Mouse (Mus musculus): ENCODE data around the gene Bet1. TPM values are rescaled to one million over a fixed set of nuclear protein-coding genes. Genes with fewer than 3 reads are reported as not detected.

Bet1 gene
- total RNA-seq (2021) = 10 to 100 TPM; 20.4 to 24.8 TPM
- long read RNA-seq, experiment 1, transcript Bet1-201 (4 exons, 1,516 nt) = major isoform, 15 of 18 reads
- long read RNA-seq, experiment 1, partial matches to known transcripts = 1 of 18 reads
- long read RNA-seq, experiment 1, other reads (novel, unspliced or antisense) = 1 of 18 reads
- long read RNA-seq, experiment 2, transcript Bet1-201 (4 exons, 1,516 nt) = major isoform, 27 of 27 reads
- long read RNA-seq, experiment 2, partial matches to known transcripts = 0 of 27 reads
- long read RNA-seq, experiment 2, other reads (novel, unspliced or antisense) = 0 of 27 reads

DNA sequence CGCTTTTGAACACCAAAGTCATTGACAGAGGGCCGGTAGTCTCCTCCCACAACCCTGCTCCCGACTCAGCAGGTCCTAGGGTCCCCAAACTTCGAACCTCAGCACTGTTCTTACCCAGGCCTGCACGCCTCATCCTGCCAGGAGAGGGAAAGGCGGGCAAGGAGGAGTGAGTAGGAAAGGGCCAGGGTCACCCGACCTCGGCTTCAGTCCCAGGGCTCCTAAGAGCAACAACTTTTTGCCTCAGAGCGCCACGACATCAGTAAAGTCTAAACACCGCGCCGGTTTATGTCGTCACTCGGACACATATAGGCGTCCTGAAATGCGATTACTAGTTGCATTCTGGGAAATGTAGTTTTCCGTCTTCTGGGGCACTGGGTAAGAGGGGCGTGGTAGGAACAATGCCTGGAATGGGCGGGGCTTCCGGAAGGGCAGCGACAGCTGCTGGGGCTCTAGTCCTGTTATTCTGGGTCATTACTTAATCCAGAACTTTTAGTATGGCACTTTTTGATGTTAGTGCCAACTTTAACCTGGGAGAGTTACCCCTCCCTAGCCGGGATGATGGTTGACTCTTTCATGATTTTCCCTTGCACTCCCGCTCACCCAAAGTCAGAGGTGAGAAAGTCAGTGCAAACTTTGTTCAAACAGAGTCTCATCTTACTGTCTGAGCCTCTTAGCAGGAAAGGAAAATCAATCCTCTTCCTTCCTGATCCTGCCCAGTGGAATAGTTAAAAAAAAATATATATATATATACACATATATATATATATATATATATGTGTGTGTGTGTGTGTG lies at the start of gene Bet1:
Bet1 (minus strand) TSS at position 310 of the 792 bp plus-strand sequence.
- peak; percentile 85 to 92 for DNase-seq (ENCODE audit: low spot score in 2 of 2)

GRCm38 (mm10) chr6:4132239-4132638 lies 45.5 kb upstream of the Bet1 start:
- DNase-seq (ENCODE audit: low spot score in 2 of 2) = no peak

DNA sequence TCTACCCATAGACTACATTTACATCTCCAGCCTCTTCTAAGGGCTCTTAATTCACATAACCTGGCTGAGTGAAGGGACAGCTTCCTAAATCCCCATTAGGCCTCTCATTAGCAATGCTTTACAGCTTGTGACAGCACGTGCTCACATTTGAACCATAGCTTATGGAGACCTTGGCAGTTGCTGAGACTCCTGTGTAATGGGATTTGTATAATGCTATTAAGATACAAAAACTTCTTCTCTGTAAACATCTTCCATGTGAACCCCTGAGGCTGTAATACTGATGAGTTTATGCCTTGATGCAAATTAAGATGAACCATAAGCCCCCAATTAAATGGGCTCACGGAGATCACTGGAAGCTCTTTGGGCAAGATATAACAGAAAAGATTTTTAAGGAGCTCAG lies 44.4 kb upstream of the Bet1 start:
- no peak for DNase-seq (ENCODE audit: low spot score in 2 of 2)

- DNase-seq (ENCODE audit: low spot score in 2 of 2) = no peak
Observed at GRCm38 (mm10) chr6:4118611-4119010, 31.8 kb upstream of the Bet1 start.

DNA sequence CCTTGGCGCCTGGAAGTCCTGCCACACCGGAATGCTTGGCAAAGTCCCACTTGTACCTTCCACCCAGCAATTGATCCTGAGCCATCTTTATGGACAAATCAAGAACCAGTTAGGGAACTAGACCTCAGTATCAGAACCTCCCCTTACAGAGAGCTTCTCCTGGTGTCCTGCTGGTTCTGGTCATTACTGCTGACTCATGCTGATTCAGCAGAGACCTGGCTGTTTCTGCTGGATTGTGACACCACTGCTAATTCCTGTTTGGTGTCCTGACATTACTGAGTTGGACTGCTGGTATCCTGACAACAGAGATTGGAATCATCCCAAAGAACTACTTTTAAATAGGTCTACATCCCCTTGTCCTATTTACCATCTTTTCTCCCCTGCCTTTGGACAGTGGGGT lies 3.7 kb upstream of the Bet1 start:
- no peak for DNase-seq (ENCODE audit: low spot score in 2 of 2)

DNA sequence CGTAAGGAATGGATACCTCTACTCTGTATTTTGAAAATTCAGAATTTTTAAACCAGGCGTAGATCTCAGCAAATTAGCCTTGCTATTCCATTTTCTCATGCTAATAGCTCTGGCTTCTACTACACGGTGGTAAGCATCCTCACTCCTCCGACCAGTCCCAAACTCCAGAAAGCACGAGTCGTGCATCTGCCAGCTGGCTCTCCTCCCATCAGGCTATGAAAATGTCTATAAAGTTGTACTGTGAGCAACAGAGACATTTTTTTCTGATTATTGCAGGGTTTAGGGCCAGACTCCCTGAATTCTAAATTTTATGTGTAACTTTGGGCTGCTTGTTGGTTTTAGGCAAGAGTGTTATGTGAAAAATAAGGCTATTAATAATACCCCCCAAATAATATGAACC lies 14.5 kb downstream of the Bet1 start:
- no peak for DNase-seq (ENCODE audit: low spot score in 2 of 2)

DNA sequence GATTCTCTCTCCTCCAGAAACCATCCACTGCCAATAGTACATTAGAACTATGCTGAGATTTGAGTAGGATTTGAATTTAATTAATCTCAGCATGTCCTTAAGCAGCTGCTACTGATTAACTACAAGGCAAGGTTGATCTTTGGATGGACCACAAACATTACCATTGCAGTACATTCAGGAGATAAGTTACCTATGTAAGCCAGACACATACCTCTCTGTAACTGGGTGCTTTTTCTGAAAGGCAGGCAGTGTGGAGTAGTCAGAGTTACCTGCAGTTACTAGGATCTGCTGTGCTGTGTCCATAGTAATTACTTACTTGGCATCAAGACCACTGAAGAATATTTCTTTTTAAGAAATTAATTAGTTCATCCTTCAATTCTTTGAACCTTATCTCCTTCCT lies 17.1 kb downstream of the Bet1 start:
- DNase-seq (ENCODE audit: low spot score in 2 of 2) = no peak

DNA sequence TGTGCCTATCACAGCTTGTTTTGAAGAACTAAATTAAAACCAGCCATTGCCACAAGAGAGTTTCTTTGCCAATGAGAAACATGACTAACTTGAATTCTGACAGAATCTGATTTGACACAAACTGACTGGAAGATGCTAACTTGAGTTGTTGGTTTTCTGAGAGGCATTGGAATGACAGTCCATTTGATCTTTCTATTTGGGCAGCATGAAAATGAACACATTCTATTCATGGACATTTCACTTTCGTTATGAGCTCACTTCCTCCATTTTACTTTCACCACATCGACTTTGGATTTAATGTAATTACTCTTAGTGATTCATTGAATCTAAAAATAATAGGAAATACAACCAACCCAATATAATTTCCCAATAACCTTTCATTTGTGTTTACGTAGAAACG lies 32.4 kb downstream of the Bet1 start:
- no peak for DNase-seq (ENCODE audit: low spot score in 2 of 2)

DNA sequence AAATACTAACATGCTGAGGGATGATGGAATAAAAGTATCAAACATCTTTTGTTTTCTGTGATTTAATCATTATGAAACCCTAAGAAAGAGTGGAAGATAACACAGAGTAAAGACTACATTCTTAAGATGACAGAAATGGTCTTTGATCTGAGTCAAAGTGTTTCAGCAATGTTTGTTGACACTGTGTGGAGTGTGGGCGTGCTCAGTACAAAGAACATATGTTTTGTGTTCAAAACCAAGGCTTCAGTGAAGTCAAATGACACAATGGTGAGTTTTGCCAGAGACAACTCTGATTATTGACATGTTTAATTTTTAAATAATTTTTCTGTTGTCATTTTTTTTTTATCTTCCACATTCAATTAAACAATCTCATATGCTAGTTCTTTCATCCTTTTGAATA lies 33.9 kb downstream of the Bet1 start:
- DNase-seq (ENCODE audit: low spot score in 2 of 2) = no peak

- DNase-seq (ENCODE audit: low spot score in 2 of 2) = no peak
Observed at GRCm38 (mm10) chr6:4047200-4047599, 39.6 kb downstream of the Bet1 start.

DNA sequence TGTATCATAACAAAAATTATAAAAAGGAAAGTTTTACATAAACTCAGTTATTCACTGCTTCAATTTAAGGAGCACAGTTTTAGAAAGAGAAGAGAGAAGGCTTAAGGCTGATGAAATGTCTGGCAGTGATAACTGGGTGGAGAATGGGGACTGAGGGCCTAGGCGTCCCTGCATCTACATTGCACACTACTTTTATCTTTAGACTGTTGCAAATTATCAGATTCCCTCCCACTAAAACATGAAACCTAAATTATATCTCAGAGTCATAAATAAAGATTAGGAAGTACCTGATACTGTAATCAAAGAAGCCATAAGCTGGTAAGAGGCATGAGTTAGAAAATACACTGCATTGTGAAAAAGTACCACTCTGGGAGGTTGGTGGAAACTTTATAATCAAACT lies 45.0 kb downstream of the Bet1 start:
- DNase-seq (ENCODE audit: low spot score in 2 of 2) = no peak

DNA sequence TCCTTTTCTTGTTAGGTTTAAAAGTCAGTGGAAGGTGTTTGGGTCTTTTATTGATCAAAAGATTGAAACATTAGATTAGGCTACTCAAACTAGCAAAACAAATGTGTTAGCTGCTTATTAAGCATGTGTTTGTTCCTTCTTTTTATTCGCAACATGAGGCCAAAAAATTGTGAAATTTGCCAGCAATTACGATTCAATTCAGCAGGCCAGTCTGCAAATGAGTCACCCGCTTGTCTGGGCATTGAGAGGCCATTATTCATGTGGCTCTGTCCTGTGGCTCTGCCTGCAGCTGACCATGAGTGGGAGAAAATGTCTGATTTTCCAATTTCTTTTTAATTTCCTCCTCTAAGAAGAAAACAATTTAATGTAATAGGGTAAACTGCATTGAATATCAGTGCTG lies 55.8 kb downstream of the Bet1 start:
- peak in 1 of 2 experiments; percentile 10 for DNase-seq (ENCODE audit: low spot score in 2 of 2)

Other genes with a start within 250 kb of the Bet1 start
- under 1 TPM; 0.21 to 0.24 TPM for gene Tfpi2, start 98.1 kb downstream of the Bet1 start, total RNA-seq (2021)
- gene Gngt1, start 93.2 kb downstream of the Bet1 start, total RNA-seq (2021) = not detected
- gene Gng11, start 83.1 kb downstream of the Bet1 start, total RNA-seq (2021) = 10 to 100 TPM in 1 of 2 experiments, 1 to 10 TPM in 1; 9.9 to 10.8 TPM

Measured in layer of hippocampus, postnatal 14 days (tissue).